Mouse (Mus musculus) thymus, adult 2 months (tissue): Measurements from ENCODE around the gene Ap1s3.

Source experiments
- CTCF ChIP-seq: fragments of 200-500 bp; IDR thresholded peaks from 2 replicates; pipeline ENCODE4 v1.5.1; 2012; ENCODE audit warnings: mild to moderate bottlenecking, control low read depth, low read length, moderate library complexity, borderline replicate concordance; ENCODE audit not compliant: control insufficient read depth, poor library complexity, insufficient read depth; ENCODE audit errors: extremely low read depth
- POLR2A ChIP-seq: fragments of 200-500 bp; IDR thresholded peaks from 2 replicates; pipeline ENCODE4 v1.6.1; 2012; ENCODE audit warnings: mild to moderate bottlenecking, low read length, control low read depth, moderate library complexity; ENCODE audit not compliant: control insufficient read depth, poor library complexity, insufficient read depth; ENCODE audit errors: extremely low read depth

GRCm38 (mm10) chr1:79654948-79655347 is 16.8 kb downstream of the Ap1s3 start:
- TF ChIP-seq POLR2A (no peak), CTCF (no peak)
